14 mouse cellular contexts compared by ENCODE assay signal in genomic region chr2:3218225-3218624, GRCm38 (mm10).
DNase-seq lines count a peak whose midpoint lies in the region; ATAC-seq lines count a peak whose summit lies in the region.
"Had no signal": no experiment of that assay in that cellular context is flagged by ENCODE, and none has a peak within 500 bp of the region (broad histone marks: within the 10 kb centered on the region; RNA-seq: fewer than 3 reads in every experiment).

No protein-coding gene starts in this region.

- intact Hi-C loops in left cerebral cortex, postnatal 4 days (cut with DNase I) = no loop called here

- DNase-seq in left cerebral cortex, adult 11 months (ENCODE audit: low spot score) = peak; percentile 64
- DNase-seq in left cerebral cortex, postnatal 4 days = no peak
- peak; percentile 34 for DNase-seq in fibroblast of lung, adult 2 months (ENCODE audit: low read depth)
- peak; percentile 89 to 90 for DNase-seq in left cerebral cortex, adult 18-20 months (ENCODE audit: low spot score in 2 of 2)
- DNase-seq in right cerebral cortex, postnatal 25 days = peak; percentile 83
- DNase-seq in adrenal gland, postnatal 4 days (ENCODE audit: low spot score in 2 of 2) = no peak
- DNase-seq: adrenal gland, postnatal 36 days; gastrocnemius, postnatal 10 days; kidney, postnatal 36 days had no signal

- H3K36me3 ChIP-seq in intestine, embryonic 16.5 days (ENCODE audit: control insufficient read depth, insufficient read depth, low read length) = no peaks in the 10 kb centered on the region
- H3K36me3 ChIP-seq in hindbrain, embryonic 16.5 days (ENCODE audit: control insufficient read depth, insufficient read depth, low read length) = peaks cover 3% of the 10 kb centered on the region; the same call in 1 of the 2 replicates

- no peaks in the 10 kb centered on the region for H3K27me3 ChIP-seq in intestine, embryonic 16.5 days (replicated peaks; ENCODE audit: control insufficient read depth, insufficient read depth, low read length)
- H3K27me3 ChIP-seq in hindbrain, embryonic 16.5 days (replicated peaks; ENCODE audit: control insufficient read depth, insufficient read depth, low read length) = no peaks in the 10 kb centered on the region
- H3K27me3 ChIP-seq: megakaryocyte, embryonic 14.5 days had no signal

- ATAC-seq in intestine, embryonic 16.5 days = no peak
- ATAC-seq in hindbrain, embryonic 16.5 days = no peak
- ATAC-seq: inflammation-experienced regulatory T-cells, adult 6 months had no signal

- no peaks in the 10 kb centered on the region for H3K4me1 ChIP-seq in intestine, embryonic 16.5 days (ENCODE audit: control insufficient read depth, insufficient read depth, low read length)
- H3K4me1 ChIP-seq in hindbrain, embryonic 16.5 days (ENCODE audit: control insufficient read depth, insufficient read depth, low read depth, low read length) = no peaks in the 10 kb centered on the region

- no peak overlapping the region for H3K27ac ChIP-seq in intestine, embryonic 16.5 days (ENCODE audit: low read length)
- no peak overlapping the region for H3K27ac ChIP-seq in hindbrain, embryonic 16.5 days (ENCODE audit: low read depth, low read length)

- H3K9me3 ChIP-seq in intestine, embryonic 16.5 days (ENCODE audit: control insufficient read depth, low read length) = no peaks in the 10 kb centered on the region
- H3K9me3 ChIP-seq in hindbrain, embryonic 16.5 days (ENCODE audit: control insufficient read depth, low read length) = no peaks in the 10 kb centered on the region
- H3K9me3 ChIP-seq: megakaryocyte, embryonic 14.5 days had no signal

- H3K9ac ChIP-seq in intestine, embryonic 16.5 days (ENCODE audit: low read depth, low read length) = no peak overlapping the region
- H3K9ac ChIP-seq in hindbrain, embryonic 16.5 days (ENCODE audit: low read depth, low read length) = no peak overlapping the region

- no peak overlapping the region for H3K4me2 ChIP-seq in intestine, embryonic 16.5 days (ENCODE audit: low read depth, low read length)
- no peak overlapping the region for H3K4me2 ChIP-seq in hindbrain, embryonic 16.5 days (ENCODE audit: low read length)
- H3K4me2 ChIP-seq: liver, embryonic 11.5 days had no signal

- WGBS in intestine, embryonic 16.5 days = 83% methylated on average over 6 of the region's 6 CpGs
- WGBS in hindbrain, embryonic 16.5 days = 69% methylated on average over 6 of the region's 6 CpGs

- no peak overlapping the region for H3K4me3 ChIP-seq in intestine, embryonic 16.5 days (ENCODE audit: low read length)
- H3K4me3 ChIP-seq in hindbrain, embryonic 16.5 days (ENCODE audit: low read length) = no peak overlapping the region
- H3K4me3 ChIP-seq: megakaryocyte, embryonic 14.5 days had no signal

Comparison
In these comparisons a context has a peak if more than half of its experiments do, and no peak if none do; other contexts are left out.
1. DNase-seq: peak in left cerebral cortex, adult 11 months (single experiment), fibroblast of lung, adult 2 months (single experiment), left cerebral cortex, adult 18-20 months (2 of 2) and right cerebral cortex, postnatal 25 days (single experiment); none in left cerebral cortex, postnatal 4 days (single experiment) and adrenal gland, postnatal 4 days (0 of 2).